Mouse (Mus musculus): ENCODE measurements around the gene Rtn1.

DNA sequence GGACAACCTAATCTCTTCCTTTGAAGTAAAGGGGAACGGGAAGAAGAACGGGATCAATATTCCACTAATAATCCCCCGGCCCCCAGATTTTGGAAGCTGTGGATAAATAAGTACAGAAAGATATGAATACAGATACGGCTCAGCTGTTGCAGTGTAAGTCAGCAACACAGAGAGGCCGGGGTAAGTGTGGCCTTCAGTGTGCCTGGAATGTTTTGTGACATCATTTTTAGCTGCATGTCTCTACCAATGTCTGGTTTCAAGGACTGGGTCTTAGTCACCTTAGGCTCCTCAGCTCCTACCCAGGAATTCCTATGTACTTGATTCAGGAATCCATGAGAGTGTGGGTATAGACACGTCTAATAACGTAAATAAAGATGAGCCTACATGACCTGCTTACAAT lies 124.3 kb downstream of the Rtn1 start:
- TF ChIP-seq CTCF (IDR thresholded peaks at IDR 0.05; ENCODE audit: borderline replicate concordance, insufficient read depth, low read depth, low read length) (no peak), POLR2A (IDR thresholded peaks at IDR 0.05; ENCODE audit: borderline replicate concordance, insufficient read depth, low read length) (no peak)

Data from cerebellum, adult 2 months (tissue).